Mouse (Mus musculus): ENCODE results near the gene Vmn1r39.
"Not testable (repeated sequence)": the region's sequence is repeated elsewhere in the genome, so short reads cannot be mapped to it uniquely, and the experiment has no call there.

The Vmn1r39 gene

GRCm38 (mm10) chr6:66810509-66810908, at the start of gene Vmn1r39:
Gene Vmn1r39 (minus strand): TSS chr6:66810609.
- no peak for DNase-seq (ENCODE audit: extremely low spot score, low read depth, low spot score)

GRCm38 (mm10) chr6:66859391-66859790, 49.0 kb upstream of the Vmn1r39 start:
- no peak for DNase-seq (ENCODE audit: extremely low spot score, low read depth, low spot score)

GRCm38 (mm10) chr6:66858356-66858755, 47.9 kb upstream of the Vmn1r39 start:
- DNase-seq (ENCODE audit: extremely low spot score, low read depth, low spot score) = no peak

GRCm38 (mm10) chr6:66856236-66856635, 45.8 kb upstream of the Vmn1r39 start:
- DNase-seq (ENCODE audit: extremely low spot score, low read depth, low spot score) = no peak

GRCm38 (mm10) chr6:66848936-66849335, 38.5 kb upstream of the Vmn1r39 start:
- no peak for DNase-seq (ENCODE audit: extremely low spot score, low read depth, low spot score)

- DNase-seq (ENCODE audit: extremely low spot score, low read depth, low spot score) = not testable (repeated sequence)
These were observed 30.2 kb upstream of the Vmn1r39 start for GRCm38 (mm10) chr6:66840631-66841030.

GRCm38 (mm10) chr6:66836932-66837331, 26.5 kb upstream of the Vmn1r39 start:
- DNase-seq (ENCODE audit: extremely low spot score, low read depth, low spot score) = no peak

GRCm38 (mm10) chr6:66806311-66806710, 4.1 kb downstream of the Vmn1r39 start:
- DNase-seq (ENCODE audit: extremely low spot score, low read depth, low spot score) = no peak

- no peak for DNase-seq (ENCODE audit: extremely low spot score, low read depth, low spot score)
These were observed 4.7 kb downstream of the Vmn1r39 start for GRCm38 (mm10) chr6:66805713-66806112.

GRCm38 (mm10) chr6:66782527-66782926, 27.9 kb downstream of the Vmn1r39 start, which contains the start of gene Vmn1r38:
Gene Vmn1r38 (minus strand): TSS chr6:66782627.
- DNase-seq (ENCODE audit: extremely low spot score, low read depth, low spot score) = not testable (repeated sequence)
